Mouse (Mus musculus): ENCODE data around the gene Opcml. TPM values are rescaled to one million over a fixed set of nuclear protein-coding genes. Genes with fewer than 3 reads are reported as not detected.

Opcml gene
- polyA plus RNA-seq, 1 experiment from 2014 or later, result 4.3 TPM

GRCm38 (mm10) chr9:28552387-28553182 is 762.0 kb downstream of the Opcml start:
- WGBS, result 69% methylated on average over 1 of the region's 1 CpGs
- H3K4me3 ChIP-seq, result no peak overlapping the region
- H3K4me1 ChIP-seq, result peaks cover 6% of the 10 kb centered on the region
- no peak for DNase-seq (ENCODE audit: low spot score)
- H3K27me3 ChIP-seq (ENCODE audit: insufficient read depth, poor library complexity, severe bottlenecking), result no peaks in the 10 kb centered on the region
- H3K27ac ChIP-seq, result no peak overlapping the region
- no peaks in the 10 kb centered on the region for H3K9me3 ChIP-seq
- no peaks in the 10 kb centered on the region for H3K36me3 ChIP-seq

DNA sequence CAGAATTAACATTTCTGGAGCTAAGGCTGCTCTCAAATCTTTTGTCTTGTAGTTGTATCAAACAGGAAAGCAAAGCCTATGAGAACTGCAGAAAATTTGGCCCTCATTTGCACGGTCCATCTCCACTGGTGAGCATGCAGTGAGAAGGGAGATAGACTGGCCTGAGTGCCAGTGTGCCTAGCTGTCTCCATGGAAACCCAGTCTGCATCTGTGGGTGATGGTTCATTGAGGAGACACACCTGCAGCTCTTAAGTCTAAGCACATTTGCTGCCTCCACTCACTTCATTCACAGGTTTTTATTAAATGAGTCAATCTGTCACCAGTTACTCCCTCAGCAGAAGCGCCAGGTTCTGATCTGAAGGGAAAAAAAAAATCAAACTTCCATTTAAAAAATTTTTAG is 768.1 kb downstream of the Opcml start:
- 70% methylated on average over 2 of the region's 2 CpGs for WGBS
- Histone ChIP-seq H3K36me3 (no peaks in the 10 kb centered on the region), H3K4me1 (peaks cover 4% of the 10 kb centered on the region; the same call in 1 of the 2 replicates), H3K27me3 (ENCODE audit: insufficient read depth, poor library complexity, severe bottlenecking) (no peaks in the 10 kb centered on the region), H3K9me3 (no peaks in the 10 kb centered on the region), H3K27ac (no peak overlapping the region), H3K4me3 (no peak overlapping the region)
- DNase-seq (ENCODE audit: low spot score), result no peak

DNA sequence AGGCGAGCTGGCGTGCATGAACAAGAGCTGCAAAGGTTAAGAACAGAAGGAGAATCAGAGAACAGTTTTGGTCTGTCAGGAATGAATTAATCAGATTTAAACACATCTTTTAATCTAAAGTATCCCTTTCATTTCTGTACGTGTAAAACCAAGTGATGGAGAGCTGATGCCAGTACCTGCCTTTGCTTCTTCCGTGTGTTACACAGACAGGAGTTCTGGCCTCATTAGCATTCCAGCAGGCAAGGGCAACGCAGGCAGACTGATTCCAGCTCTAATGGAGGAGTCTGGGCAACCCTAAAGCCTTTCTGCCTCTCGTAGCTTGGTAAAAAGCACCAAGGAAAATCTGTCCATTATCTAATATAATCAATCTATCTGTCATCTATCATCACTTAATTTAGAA is 771.2 kb downstream of the Opcml start:
- Histone ChIP-seq H3K4me3 (no peak overlapping the region), H3K36me3 (no peaks in the 10 kb centered on the region), H3K27ac (no peak overlapping the region), H3K27me3 (ENCODE audit: insufficient read depth, poor library complexity, severe bottlenecking) (no peaks in the 10 kb centered on the region), H3K4me1 (peaks cover 4% of the 10 kb centered on the region; the same call in 1 of the 2 replicates), H3K9me3 (no peaks in the 10 kb centered on the region)
- 68% methylated on average over 6 of the region's 6 CpGs for WGBS
- no peak for DNase-seq (ENCODE audit: low spot score)

GRCm38 (mm10) chr9:28563066-28563683 is 772.6 kb downstream of the Opcml start:
- Histone ChIP-seq H3K27me3 (ENCODE audit: insufficient read depth, poor library complexity, severe bottlenecking) (no peaks in the 10 kb centered on the region), H3K36me3 (no peaks in the 10 kb centered on the region), H3K27ac (no peak overlapping the region), H3K9me3 (no peaks in the 10 kb centered on the region), H3K4me1 (peaks cover 4% of the 10 kb centered on the region; the same call in 1 of the 2 replicates), H3K4me3 (no peak overlapping the region)
- WGBS, result 49% methylated on average over 14 of the region's 14 CpGs
- no peak for DNase-seq (ENCODE audit: low spot score)

GRCm38 (mm10) chr9:28569041-28569522 is 778.5 kb downstream of the Opcml start:
- Histone ChIP-seq H3K36me3 (no peaks in the 10 kb centered on the region), H3K4me3 (no peak overlapping the region), H3K9me3 (no peaks in the 10 kb centered on the region), H3K27me3 (ENCODE audit: insufficient read depth, poor library complexity, severe bottlenecking) (no peaks in the 10 kb centered on the region), H3K27ac (no peak overlapping the region), H3K4me1 (peaks cover 15% of the 10 kb centered on the region)
- WGBS, result 17% methylated on average over 8 of the region's 8 CpGs
- DNase-seq (ENCODE audit: low spot score), result no peak

- Histone ChIP-seq H3K27me3 (ENCODE audit: insufficient read depth, poor library complexity, severe bottlenecking) (no peaks in the 10 kb centered on the region), H3K27ac (no peak overlapping the region), H3K4me3 (no peak overlapping the region), H3K9me3 (no peaks in the 10 kb centered on the region), H3K36me3 (no peaks in the 10 kb centered on the region), H3K4me1 (peaks cover 15% of the 10 kb centered on the region)
- DNase-seq (ENCODE audit: low spot score), result no peak
- 31% methylated on average over 2 of the region's 2 CpGs for WGBS
Observed at GRCm38 (mm10) chr9:28569776-28570175, 779.2 kb downstream of the Opcml start.

- 59% methylated on average over 2 of the region's 2 CpGs for WGBS
- Histone ChIP-seq H3K4me1 (peaks cover 15% of the 10 kb centered on the region), H3K27ac (no peak overlapping the region), H3K4me3 (no peak overlapping the region), H3K9me3 (no peaks in the 10 kb centered on the region), H3K27me3 (ENCODE audit: insufficient read depth, poor library complexity, severe bottlenecking) (no peaks in the 10 kb centered on the region), H3K36me3 (no peaks in the 10 kb centered on the region)
- DNase-seq (ENCODE audit: low spot score), result no peak
Observed at GRCm38 (mm10) chr9:28571682-28572081, 781.1 kb downstream of the Opcml start.

GRCm38 (mm10) chr9:28572136-28572774 is 781.7 kb downstream of the Opcml start:
- DNase-seq (ENCODE audit: low spot score), result no peak
- H3K4me3 ChIP-seq, result no peak overlapping the region
- no peak overlapping the region for H3K27ac ChIP-seq
- WGBS, result 81% methylated on average over 9 of the region's 9 CpGs
- H3K4me1 ChIP-seq, result peaks cover 15% of the 10 kb centered on the region
- H3K27me3 ChIP-seq (ENCODE audit: insufficient read depth, poor library complexity, severe bottlenecking), result no peaks in the 10 kb centered on the region
- no peaks in the 10 kb centered on the region for H3K9me3 ChIP-seq
- no peaks in the 10 kb centered on the region for H3K36me3 ChIP-seq

- no peaks in the 10 kb centered on the region for H3K9me3 ChIP-seq
- H3K4me1 ChIP-seq, result no peaks in the 10 kb centered on the region
- no peaks in the 10 kb centered on the region for H3K27me3 ChIP-seq (ENCODE audit: insufficient read depth, poor library complexity, severe bottlenecking)
- no peak for DNase-seq (ENCODE audit: low spot score)
- no peaks in the 10 kb centered on the region for H3K36me3 ChIP-seq
- no peak overlapping the region for H3K27ac ChIP-seq
- H3K4me3 ChIP-seq, result no peak overlapping the region
Observed at GRCm38 (mm10) chr9:28578730-28579129, 788.2 kb downstream of the Opcml start.

- Histone ChIP-seq H3K36me3 (no peaks in the 10 kb centered on the region), H3K4me3 (no peak overlapping the region), H3K27me3 (ENCODE audit: insufficient read depth, poor library complexity, severe bottlenecking) (no peaks in the 10 kb centered on the region), H3K9me3 (no peaks in the 10 kb centered on the region), H3K4me1 (no peaks in the 10 kb centered on the region), H3K27ac (no peak overlapping the region)
- no peak for DNase-seq (ENCODE audit: low spot score)
- WGBS, result 68% methylated on average over 3 of the region's 3 CpGs
Observed at GRCm38 (mm10) chr9:28587253-28587652, 796.7 kb downstream of the Opcml start.

GRCm38 (mm10) chr9:28587857-28588388 is 797.3 kb downstream of the Opcml start:
- WGBS, result 83% methylated on average over 4 of the region's 4 CpGs
- H3K4me3 ChIP-seq, result no peak overlapping the region
- no peak for DNase-seq (ENCODE audit: low spot score)
- H3K27me3 ChIP-seq (ENCODE audit: insufficient read depth, poor library complexity, severe bottlenecking), result no peaks in the 10 kb centered on the region
- H3K9me3 ChIP-seq, result no peaks in the 10 kb centered on the region
- no peak overlapping the region for H3K27ac ChIP-seq
- no peaks in the 10 kb centered on the region for H3K4me1 ChIP-seq
- no peaks in the 10 kb centered on the region for H3K36me3 ChIP-seq

- Histone ChIP-seq H3K9me3 (no peaks in the 10 kb centered on the region), H3K4me3 (no peak overlapping the region), H3K36me3 (no peaks in the 10 kb centered on the region), H3K4me1 (no peaks in the 10 kb centered on the region), H3K27me3 (ENCODE audit: insufficient read depth, poor library complexity, severe bottlenecking) (no peaks in the 10 kb centered on the region), H3K27ac (no peak overlapping the region)
- WGBS, result 55% methylated on average over 1 of the region's 1 CpGs
- DNase-seq (ENCODE audit: low spot score), result no peak
Observed at GRCm38 (mm10) chr9:28588488-28588887, 797.9 kb downstream of the Opcml start.

- Histone ChIP-seq H3K27ac (no peak overlapping the region), H3K36me3 (no peaks in the 10 kb centered on the region), H3K4me1 (no peaks in the 10 kb centered on the region), H3K27me3 (ENCODE audit: insufficient read depth, poor library complexity, severe bottlenecking) (no peaks in the 10 kb centered on the region), H3K9me3 (no peaks in the 10 kb centered on the region), H3K4me3 (no peak overlapping the region)
- WGBS, result 75% methylated on average over 3 of the region's 3 CpGs
- no peak for DNase-seq (ENCODE audit: low spot score)
Observed at GRCm38 (mm10) chr9:28592208-28592607, 801.6 kb downstream of the Opcml start.
